Mouse (Mus musculus) cerebellum, adult (tissue): ENCODE results near the gene 6030408B16Rik.

Source experiments
- ATAC-seq: cut with Nextera tagmentation; 2 replicates; pipeline ENCODE4 v1.9.2; 2017; ENCODE audit warnings: mild to moderate bottlenecking, moderate library complexity, mixed read lengths; ENCODE audit not compliant: insufficient number of reproducible peaks, low FRiP score, low TSS enrichment

The 6030408B16Rik gene

DNA sequence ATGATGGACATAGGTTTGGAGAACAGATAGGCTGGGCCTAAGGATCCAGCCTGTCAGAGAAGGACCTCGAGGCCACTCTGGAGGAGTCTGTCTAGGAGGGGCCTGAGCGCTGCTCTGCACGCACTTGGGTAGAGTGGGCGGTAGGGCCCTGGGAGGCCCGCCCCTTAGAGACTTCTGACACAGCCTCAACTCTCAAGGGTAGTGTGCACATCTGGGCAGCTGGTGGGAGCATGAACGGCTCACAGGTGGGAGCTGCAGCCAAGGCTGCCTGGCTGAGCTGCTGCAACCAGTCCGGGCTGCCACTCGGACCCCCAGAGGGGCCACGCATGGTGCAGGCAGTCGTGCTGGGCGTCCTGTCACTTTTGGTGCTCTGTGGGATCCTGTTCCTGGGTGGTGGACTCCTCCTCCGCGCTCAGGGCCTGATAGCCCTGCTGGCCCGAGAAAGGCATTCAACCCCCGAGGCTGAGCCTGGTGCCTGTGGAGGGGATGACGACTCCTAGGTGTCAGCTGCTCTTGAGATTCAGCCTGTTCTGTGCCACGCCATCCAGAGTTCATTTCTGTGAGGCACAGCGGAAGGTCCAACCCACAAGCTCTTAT lies at the start of gene 6030408B16Rik:
6030408B16Rik (plus strand) TSS at position 188 of the 597 bp plus-strand sequence.
- ATAC-seq = no peak

DNA sequence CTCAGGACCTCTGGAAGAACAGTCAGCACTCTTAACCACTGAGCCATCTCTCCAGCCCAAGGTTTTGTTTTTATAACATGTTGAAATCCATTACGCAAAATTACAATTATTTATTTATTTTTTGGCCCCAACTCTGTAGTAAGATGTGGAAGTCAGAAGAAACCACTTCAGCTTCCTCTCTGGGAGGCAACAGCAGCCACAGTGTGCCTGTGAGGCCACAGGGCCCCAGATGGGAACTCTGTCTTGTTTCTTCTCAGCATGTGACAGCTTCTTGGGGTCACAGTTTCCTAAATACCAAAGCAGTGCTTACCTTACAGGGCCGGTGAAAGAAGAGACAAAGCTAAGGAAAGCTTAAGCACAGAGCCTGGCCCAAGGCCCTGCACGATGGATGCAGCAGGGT lies 49.0 kb upstream of the 6030408B16Rik start:
- ATAC-seq = no peak

DNA sequence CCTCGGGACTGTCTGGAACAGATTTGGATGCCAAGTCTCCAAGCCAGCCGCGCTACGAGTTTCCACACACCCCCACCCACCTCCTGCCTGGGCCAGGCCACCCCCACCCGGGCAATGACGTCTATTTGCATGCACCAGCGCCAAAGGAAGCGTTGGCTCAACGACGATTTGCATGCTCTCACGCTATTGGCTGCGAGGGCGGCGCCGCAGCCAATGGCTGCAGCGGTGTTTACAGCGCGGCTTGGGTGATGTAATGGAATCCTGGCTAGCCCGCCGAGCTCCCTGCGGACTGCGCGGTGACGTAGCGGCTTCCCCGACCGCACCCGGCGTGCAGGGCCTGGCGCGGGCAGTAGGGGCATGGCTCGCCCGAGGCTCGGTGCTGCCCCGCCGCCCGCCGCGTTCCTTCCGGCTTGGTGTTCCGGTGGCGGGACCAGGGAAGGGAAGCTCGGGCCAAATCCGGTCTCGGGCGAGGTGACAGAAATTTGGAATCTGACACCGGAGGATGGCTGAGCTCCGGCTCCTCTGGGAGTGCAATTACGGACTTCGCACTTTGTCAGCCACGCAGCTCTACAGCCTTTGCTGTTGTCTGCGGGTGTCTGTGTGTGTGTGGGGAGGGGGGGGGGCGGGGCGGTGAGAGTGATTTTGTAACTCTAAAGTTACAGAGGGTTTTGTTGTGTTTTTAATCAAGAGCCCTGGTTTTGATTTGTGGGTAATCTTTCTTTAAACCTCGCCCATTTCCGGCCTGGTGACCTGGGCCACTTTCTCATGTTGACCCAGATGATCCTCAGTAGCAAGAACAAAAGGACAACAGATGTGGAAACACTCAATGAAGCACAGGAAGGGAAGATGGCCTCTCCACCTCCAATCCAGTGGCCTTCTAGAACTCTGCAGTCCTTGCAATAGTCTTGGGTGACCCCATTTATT lies 46.5 kb upstream of the 6030408B16Rik start:
- peak; percentile 91 for ATAC-seq

GRCm38 (mm10) chr15:101247155-101247498 lies 45.9 kb upstream of the 6030408B16Rik start:
- ATAC-seq = no peak

DNA sequence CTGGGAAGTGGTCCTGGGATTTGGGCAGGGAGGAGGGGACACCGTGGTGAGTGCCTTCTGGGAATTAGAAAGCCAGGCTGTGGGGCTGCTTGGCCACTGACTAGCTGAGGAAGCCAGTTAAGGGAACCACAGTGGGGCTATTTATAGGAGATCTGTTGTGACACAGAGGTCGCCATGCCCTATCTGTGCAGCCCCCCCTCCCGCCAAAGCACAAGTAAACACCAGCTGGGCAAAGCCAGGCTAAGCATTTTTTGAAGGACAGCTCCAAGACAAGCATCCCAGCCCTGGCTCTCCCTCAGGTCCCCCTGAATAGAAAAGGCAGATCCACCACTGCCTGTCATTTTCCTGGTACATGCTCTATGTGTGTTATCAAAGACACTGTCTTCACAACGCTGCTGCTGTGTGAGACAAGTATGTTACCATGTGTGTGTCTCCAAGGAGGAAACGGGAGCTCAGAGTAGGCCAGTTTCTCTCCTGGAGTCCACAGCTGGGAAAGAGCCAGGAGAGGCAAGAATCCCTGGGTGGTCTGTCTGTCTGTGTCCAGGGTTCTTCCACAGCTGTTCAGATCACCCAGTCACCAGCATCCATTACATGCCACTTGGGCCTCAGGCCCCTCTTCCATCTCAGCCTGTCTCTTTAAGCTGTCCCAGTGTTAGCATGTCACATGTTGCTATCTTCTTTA lies 44.8 kb upstream of the 6030408B16Rik start:
- no peak for ATAC-seq

DNA sequence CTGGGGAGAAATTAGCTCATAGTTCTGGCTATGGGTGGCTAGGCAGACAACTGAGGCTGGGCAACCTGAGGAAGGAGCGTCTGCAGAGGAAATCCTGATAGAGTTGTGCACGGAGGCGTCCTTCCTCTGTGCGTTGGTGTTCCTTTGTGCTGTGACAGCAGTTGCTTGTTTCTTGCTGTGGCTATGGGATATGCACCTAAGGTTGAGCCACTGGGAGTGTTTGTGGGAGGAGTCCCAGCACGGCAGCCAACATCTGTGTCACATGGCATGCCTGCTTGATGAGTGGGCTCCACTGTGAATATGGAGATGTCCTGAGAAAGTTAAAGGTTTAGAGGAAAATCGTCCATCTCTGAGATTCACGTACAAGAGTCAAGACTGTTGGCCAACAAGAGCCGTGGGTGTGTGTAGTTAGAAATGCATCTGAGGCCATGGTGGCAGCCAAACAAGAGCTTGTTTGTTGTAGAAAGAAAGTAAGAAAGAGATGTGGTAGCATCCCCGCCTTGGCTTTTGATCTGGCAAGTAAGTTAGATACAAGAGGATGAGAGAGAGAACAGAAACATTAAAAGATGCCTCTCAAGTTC lies 42.7 kb upstream of the 6030408B16Rik start:
- ATAC-seq = no peak

DNA sequence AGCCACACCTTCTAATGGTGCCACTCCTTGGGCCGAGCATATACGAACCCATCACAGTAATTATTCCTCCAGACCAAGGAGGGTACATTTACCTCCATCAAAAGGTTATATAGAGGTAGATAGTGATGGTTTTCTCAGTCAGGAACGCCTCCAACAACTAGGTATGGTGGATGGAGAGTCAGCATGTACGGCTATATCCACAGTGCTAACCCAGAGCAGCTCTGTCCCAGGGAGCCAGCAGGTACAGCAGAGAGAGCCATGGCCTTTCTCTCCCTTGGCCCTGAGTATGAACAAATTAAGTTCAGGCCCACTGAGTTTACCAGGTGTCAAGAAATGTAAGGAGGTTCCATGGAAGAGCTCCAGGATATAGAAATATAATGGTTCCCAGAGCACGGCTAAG lies 41.1 kb upstream of the 6030408B16Rik start:
- ATAC-seq = no peak

DNA sequence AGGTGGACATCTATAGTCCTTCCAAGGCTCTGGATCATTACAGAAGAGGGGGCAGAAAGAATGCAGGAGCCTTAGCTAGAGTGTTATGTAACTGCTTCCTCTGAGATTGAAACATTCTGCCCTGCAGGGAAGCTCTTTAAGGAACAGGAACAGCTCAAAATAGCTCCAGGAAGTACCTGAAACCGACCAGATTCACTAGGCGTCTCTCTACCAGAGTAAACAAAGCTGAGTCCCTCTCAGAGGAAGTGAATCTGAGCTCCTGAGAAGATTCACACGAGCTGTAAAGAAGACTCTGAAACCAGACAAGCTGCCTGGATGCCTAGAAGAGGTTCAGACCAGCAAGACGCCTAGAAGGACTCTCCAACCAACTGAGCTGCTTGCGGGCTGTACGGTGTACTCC lies 40.4 kb upstream of the 6030408B16Rik start:
- ATAC-seq = no peak

GRCm38 (mm10) chr15:101253563-101253885 lies 39.5 kb upstream of the 6030408B16Rik start:
- no peak for ATAC-seq

- peak; percentile 46; the same call in 1 of the 2 replicates for ATAC-seq
Observed at GRCm38 (mm10) chr15:101253886-101254795, 38.9 kb upstream of the 6030408B16Rik start, which contains the start of gene Nr4a1. Nr4a1 (plus strand) TSS chr15:101254269.

DNA sequence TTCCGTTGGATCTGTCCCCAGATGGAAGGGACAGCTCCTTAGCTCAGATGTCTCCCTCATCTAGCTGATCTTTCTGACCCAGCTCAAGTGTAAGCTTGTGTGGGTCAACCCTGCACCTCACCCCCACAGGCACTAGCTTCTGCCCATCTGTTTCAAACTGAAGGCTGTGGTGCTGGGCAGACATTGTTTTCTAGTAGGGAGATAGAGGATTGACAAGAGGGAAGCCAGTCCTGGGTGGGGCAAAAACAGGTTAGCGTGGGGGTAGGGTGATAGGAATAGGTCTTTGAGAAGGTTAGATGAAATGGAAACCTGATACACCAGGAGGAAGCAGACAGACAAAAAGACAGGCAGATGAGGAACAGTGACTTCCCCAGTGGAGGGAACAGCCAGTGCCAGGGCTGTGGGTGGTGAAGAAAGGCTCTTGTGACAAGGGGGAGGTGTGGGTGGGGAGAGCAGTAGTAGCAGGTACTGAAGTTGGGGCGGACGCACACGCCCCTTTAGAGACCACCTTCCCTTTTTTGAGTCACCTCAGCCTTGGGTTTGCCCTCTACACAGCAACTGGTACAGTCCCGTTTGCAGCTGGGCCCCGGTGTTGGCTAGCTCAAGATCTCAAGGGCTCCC lies 37.1 kb upstream of the 6030408B16Rik start:
- no peak for ATAC-seq

- ATAC-seq = no peak
Observed at GRCm38 (mm10) chr15:101256463-101257206, 36.4 kb upstream of the 6030408B16Rik start.

- no peak for ATAC-seq
Observed at GRCm38 (mm10) chr15:101258420-101258819, 34.6 kb upstream of the 6030408B16Rik start.

DNA sequence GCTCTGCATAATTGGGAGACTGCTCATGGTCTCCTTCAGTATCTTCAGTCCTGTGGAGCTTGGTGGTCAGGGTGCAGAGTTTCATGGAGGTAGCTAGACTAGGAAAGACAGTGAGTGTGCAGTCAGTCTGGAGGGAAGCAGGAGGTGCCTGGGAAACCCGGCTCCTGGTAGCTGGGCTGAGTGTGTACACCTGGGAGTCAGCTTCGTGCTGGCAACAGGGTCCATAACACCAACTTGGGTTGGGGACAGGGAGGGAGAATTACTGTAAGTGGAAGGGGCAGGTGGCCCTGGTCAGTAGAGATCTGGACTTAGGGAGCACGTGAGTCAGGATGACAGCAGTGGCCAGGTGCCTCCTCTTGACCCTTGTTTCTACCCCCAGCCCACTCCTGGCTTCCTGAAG lies 33.1 kb upstream of the 6030408B16Rik start:
- no peak for ATAC-seq

DNA sequence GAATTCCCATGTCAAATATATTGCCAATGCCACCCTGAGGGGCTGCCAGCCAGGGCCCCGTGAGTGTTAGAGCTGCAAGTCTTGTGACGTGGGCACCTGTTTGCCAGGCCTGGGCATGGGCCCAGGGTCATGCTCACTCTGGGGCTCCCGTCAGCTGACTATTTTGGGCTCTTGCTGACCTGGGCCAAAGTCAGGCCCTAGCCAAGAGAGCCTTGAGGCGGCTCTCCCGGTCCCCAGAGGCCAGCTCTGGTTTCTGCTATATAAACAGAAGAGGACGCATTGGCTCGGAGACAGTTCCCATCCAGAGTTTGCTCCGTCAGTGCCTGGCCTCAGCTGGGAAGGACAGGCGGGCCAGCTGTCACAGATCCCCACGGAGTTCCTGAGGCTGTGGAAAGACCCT lies 32.6 kb upstream of the 6030408B16Rik start:
- ATAC-seq = no peak

- no peak for ATAC-seq
Observed at GRCm38 (mm10) chr15:101260874-101261622, 32.0 kb upstream of the 6030408B16Rik start.

- no peak for ATAC-seq
Observed at GRCm38 (mm10) chr15:101262502-101262901, 30.5 kb upstream of the 6030408B16Rik start.
